Mouse (Mus musculus): Measurements from ENCODE around the gene 2810459M11Rik. TPM values are rescaled to one million over a fixed set of nuclear protein-coding genes. Genes with fewer than 3 reads are reported as not detected.

The 2810459M11Rik gene
- total RNA-seq (2023) = 0.80 TPM

GRCm38 (mm10) chr1:86045848-86046805 lies at the start of gene 2810459M11Rik:
Gene 2810459M11Rik (plus strand): TSS chr1:86045863.

GRCm38 (mm10) chr1:86016516-86016915 lies 29.1 kb upstream of the 2810459M11Rik start, which contains the start of gene Spata3:
Gene Spata3 (plus strand): TSS chr1:86016816.

DNA sequence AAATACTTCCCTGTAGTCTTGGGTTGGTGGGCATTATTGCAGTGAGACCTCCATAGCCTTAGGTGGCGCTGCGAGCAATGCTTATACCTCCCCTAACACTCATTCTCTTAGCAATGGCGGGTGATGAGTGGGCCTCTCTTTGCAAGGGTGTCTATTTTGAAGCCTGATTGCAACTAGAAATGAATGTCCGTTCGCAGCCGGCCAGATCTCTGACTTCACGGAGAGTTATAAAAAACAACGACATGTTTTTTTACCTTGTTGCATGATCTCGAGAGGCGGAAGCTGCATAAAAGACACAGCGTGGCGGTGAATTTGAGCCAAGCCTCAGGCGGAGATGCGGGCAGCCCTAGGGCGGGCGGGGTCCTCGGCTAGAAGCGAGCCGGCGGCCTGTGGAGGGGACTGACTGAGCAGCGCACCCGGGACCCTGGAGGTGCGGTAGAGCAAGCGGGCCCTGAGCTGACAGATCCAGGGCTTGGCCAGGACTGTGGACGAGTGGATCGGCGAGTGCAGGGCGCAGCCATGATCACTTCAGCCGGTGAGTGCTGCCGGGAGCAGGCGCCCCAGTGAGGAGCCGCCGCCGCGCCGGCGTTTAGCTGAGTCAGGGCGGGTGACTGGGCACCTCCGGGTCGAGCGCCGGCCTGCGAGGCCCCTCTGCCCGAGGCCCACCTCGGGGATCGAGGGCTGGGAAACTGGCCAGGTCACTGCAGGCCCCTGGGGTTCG lies 18.8 kb downstream of the 2810459M11Rik start, which contains the start of gene Psmd1:
Gene Psmd1 (plus strand): TSS at position 117 of the 721 bp plus-strand sequence.

Other genes starting within 250 kb of the 2810459M11Rik start
- gene Itm2c, start 151.6 kb upstream of the 2810459M11Rik start, total RNA-seq (2023) = 54.2 TPM
- gene 4933407L21Rik, start 117.4 kb upstream of the 2810459M11Rik start, total RNA-seq (2023) = 0.52 TPM
- 2.9 TPM for gene Gpr55, start 84.9 kb upstream of the 2810459M11Rik start, total RNA-seq (2023)
- gene Spata3, start 29.0 kb upstream of the 2810459M11Rik start, total RNA-seq (2023) = not detected
- gene Psmd1, start 18.5 kb downstream of the 2810459M11Rik start, total RNA-seq (2023) = 43.8 TPM
- not detected for gene Htr2b, start 66.1 kb downstream of the 2810459M11Rik start, total RNA-seq (2023)
- not detected for gene Gm21972, start 87.8 kb downstream of the 2810459M11Rik start, total RNA-seq (2023)
- 14.9 TPM for gene Armc9, start 108.9 kb downstream of the 2810459M11Rik start, total RNA-seq (2023)